Mouse (Mus musculus): ENCODE data around the gene Pcdh8. TPM values are rescaled to one million over a fixed set of nuclear protein-coding genes. Genes with fewer than 3 reads are reported as not detected.
A peak's percentile ranks its signal among the peaks of the same experiment; 100 is the strongest.

Pcdh8 gene
- total RNA-seq, 2 experiments from 2014 or later, result 64.4 to 77.0 TPM

GRCm38 (mm10) chr14:79754601-79755222, 16.4 kb downstream of the Pcdh8 start:
- no peak for DNase-seq (ENCODE audit: low spot score in 2 of 2)

DNA sequence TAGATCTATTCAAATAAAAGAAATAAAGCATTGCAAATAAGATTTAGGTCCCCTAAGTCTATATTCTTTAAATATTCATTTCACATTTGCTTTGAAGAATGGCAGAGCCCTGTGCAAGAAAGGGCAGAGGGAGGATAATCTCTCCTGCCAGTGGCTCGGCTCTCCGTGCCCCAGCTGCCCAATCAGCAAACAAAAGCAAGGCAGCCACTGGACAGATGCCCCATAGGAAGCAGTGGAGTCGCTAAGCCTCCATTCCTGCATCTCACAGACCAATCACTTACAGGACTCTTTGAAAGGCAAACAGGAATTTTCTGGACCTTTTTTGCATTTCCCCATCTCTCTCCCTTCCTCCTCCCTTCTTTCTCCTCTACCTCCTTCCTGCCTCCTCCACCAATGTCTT, 17.0 kb downstream of the Pcdh8 start:
- DNase-seq (ENCODE audit: low spot score in 2 of 2), result no peak

- DNase-seq (ENCODE audit: low spot score in 2 of 2), result no peak
These were observed 17.4 kb downstream of the Pcdh8 start for GRCm38 (mm10) chr14:79753733-79754132.

GRCm38 (mm10) chr14:79740515-79740914, 30.6 kb downstream of the Pcdh8 start:
- no peak for DNase-seq (ENCODE audit: low spot score in 2 of 2)

- DNase-seq (ENCODE audit: low spot score in 2 of 2), result no peak
These were observed 32.7 kb downstream of the Pcdh8 start for GRCm38 (mm10) chr14:79738441-79738840.

- DNase-seq (ENCODE audit: low spot score in 2 of 2), result no peak
These were observed 33.3 kb downstream of the Pcdh8 start for GRCm38 (mm10) chr14:79737642-79738379.

DNA sequence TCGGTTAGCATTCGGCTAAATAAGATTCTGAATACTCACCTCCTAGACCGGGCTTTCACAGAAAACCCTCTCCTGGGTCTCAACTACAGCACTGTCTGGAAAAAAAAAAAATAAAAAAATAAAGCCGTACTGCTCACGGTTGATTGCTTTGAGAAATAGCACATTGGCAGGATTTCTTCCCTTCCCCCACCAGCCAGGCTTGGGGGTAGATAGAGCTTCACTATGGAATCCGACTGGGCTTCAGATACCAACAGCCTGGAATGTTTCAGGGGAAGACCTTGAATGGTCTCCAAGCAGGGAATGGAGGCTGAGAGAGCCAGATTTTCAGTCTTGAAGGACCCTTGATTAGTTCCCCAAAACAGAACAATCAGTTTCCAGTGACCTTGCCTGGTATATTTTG, 34.3 kb downstream of the Pcdh8 start:
- no peak for DNase-seq (ENCODE audit: low spot score in 2 of 2)

DNA sequence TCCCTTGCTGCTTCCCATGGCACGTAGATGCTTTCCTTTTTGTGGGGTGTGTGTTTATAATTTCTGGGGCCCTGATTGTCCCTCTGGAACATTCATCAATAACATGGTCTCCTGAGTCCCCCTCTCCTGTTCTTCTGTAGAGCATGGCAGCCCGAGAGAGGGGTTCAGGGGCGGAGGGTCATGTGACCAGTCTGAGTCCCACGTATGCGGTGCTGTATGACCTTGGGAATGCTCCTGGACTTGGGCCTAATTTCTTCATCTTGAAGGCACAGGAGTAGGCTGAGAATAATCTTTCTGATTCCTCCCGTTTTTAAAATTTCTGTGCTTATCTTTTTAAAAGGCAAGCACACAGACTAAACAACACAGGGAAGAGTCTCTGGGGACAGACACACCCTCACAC, 37.6 kb downstream of the Pcdh8 start:
- DNase-seq (ENCODE audit: low spot score in 2 of 2), result no peak

- no peak for DNase-seq (ENCODE audit: low spot score in 2 of 2)
These were observed 42.3 kb downstream of the Pcdh8 start for GRCm38 (mm10) chr14:79728811-79729210.

GRCm38 (mm10) chr14:79724002-79724681, 47.0 kb downstream of the Pcdh8 start:
- peak; percentile 36 to 85 for DNase-seq (ENCODE audit: low spot score in 2 of 2)

GRCm38 (mm10) chr14:79722228-79722627, 48.9 kb downstream of the Pcdh8 start:
- DNase-seq (ENCODE audit: low spot score in 2 of 2), result peak; percentile 34 to 70

Small RNA genes within 50 kb of the gene (microRNA-seq; reads per million reads assigned to microRNA genes)
- 0 reads per million in 2 experiments for gene Mir759

Other genes starting within 250 kb of the Pcdh8 start
- 10 to 100 TPM; 87.2 to 89.7 TPM for gene Sugt1, start 183.6 kb downstream of the Pcdh8 start, total RNA-seq (2021)
- gene Cnmd, start 109.1 kb downstream of the Pcdh8 start, total RNA-seq (2021), result 1 to 10 TPM; 1.8 to 2.6 TPM
- gene Olfm4, start 212.8 kb upstream of the Pcdh8 start, total RNA-seq (2021), result 1 to 10 TPM; 5.7 to 6.0 TPM